Mouse (Mus musculus) right cerebral cortex, postnatal 25 days (tissue): Measurements from ENCODE around the gene Rnaseh1.

Experiments
- DNase-seq: peaks from one replicate; pipeline ENCODE4 v3.0.0; 2022

Gene Rnaseh1

DNA sequence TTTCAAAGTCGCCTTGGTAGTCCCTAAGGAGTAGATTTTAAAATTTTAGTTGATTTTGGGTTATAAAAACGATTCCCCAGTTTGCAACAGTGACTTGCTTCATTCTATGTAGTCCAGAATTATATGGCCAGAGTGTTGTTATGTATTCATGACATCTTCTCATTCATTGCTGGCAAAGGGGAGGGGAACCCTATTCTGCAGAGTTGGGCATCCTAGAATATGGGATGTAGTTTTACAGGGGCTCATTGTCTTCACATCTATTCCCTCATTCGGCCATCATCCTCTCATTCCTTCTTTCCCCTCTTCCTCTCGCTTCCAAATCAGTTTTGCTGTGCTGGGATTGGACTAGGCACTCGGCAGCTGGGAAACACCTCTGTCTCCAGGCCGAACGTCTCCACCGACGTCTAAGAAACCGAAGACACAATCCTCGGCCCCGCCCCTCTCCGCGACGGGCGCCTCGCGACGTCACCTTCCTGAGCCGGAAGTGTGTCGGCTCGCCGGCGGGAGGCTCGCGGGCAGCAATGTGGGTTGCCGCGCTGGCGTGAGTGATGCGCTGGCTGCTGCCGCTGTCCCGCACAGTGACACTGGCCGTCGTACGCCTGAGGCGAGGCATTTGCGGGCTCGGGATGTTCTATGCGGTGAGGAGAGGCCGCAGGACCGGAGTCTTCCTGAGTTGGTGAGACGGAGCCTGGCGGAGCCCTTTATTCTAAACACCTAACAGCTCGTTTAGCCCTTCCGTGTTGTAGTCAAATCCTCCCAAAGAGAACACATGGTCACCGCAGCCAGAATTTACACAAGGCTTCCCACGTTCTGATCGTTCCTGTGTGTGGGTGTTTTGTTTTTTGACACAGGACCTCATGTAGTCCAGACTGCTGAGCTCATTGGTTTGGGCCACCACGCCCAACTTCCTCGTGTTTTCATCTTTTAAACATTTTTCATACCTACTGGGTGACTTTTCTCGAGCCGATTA, at the start of gene Rnaseh1:
TSS of gene Rnaseh1 (plus strand) at position 462 of the 970 bp plus-strand sequence.
- peak; percentile 94 for DNase-seq

- no peak for DNase-seq
Measured at GRCm38 (mm10) chr12:28602259-28602658, 47.1 kb upstream of the Rnaseh1 start.

DNA sequence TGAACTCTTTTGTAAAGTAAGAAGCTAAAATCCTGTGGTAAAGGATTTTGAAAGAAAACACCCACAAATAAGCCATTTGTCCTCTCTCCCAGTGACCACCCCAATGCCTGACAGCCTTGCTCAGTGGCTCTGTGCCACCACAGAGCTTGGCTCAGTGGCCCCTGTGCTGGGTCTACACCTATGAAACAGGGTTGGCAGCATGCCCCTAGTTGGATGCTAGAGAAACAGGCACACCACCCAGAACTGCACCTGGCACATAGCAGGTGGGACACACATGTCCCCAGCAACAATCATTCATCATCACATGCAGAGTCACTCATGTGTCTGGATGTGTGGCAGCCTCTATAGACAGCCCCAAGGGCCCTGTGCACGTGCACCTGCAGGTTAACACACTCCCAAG, 45.9 kb upstream of the Rnaseh1 start:
- no peak for DNase-seq

DNA sequence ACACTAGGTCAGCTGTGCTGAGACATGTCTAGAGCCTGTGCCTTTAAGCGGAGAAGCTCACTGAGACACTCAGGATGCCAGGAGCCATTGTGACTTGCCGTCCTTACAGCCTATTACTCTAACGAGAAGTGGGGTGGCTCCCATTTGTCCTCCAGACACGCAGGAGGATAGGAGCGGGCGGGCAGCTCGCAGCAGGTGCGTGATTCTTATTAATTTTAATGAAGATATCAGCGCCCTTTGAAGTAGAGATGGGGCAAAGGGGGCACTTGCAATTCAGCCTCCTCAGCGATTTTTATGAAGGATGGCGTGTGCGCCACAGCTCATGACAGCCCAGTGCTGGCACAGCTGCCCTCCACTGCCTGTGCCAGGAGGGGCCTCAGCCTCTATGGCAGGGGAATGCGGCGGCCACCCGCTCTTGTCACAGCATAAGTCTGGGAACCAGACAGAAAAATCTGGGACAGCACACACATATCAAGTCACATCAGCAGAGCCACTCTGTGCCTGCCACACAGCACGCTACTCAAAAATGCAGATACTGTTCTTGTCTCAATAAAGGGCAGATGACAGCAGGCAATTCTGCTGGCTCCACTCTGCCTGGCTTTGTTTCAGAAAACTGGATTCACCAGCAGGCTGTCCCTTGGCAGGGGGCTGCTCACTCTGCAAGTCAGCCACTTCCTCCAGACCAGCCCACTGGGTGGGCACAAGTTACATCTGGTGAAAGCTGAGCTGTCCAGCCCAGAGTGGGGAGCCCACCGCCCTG, 41.7 kb upstream of the Rnaseh1 start:
- DNase-seq, result peak; percentile 40

DNA sequence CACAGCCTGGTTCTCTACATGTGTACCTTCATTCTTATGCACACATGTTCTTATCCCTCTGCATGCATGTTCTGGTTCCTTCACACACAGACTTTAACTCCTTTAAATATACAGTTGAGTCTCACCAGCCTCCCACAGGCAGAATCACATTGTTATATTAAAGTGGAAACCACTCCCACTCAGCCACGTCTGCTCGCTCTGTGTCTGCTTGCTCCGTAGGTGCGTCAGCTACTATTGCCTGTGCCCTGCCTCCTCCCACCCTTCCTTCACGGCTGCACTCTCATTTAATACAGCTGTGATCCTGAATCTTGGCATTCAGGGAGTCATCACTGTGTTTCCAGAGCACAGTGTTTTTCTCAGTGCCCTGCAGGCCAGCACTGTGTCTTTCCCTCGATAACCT, 37.0 kb upstream of the Rnaseh1 start:
- peak; percentile 40 for DNase-seq

DNA sequence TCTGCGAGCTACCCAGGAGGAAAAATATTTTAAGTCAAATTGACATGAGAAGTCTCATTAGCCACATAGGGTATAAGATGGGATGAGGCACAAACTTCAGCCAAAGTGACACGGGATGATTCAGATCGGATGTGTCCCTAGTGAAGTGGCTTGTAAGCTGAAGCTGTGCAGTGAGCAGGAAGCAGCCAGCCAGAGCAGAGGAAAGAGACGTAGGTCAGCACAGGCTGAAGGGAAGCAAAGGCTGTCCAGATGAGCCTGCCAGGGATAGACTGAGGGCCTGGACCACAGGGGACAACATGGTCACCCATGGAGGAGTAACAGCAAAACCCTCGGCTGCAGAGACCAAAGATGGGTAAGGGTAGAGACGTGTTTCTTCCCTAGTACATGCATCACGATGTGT, 35.0 kb upstream of the Rnaseh1 start:
- DNase-seq, result no peak

DNA sequence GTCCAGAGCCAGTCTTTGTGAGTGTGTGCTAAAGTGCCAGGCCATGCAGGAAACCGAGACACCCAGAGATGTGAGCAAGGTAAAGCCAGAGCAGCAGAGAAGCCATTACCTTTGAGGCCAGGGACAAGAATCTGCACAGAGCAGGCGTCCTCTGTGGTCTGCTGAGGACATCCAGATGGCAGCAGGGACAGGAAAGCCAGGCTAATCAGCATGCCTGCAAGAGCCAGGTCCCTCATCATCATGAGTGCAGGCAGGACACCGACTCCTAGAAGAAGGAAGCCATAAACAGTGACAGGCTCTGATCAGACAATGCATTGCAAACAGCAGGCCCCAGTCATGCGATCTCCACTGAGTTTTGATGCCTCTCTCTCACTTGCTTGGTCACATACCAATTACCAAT, 32.1 kb upstream of the Rnaseh1 start:
- no peak for DNase-seq

- DNase-seq, result no peak
Measured at GRCm38 (mm10) chr12:28621451-28622166, 27.8 kb upstream of the Rnaseh1 start.

- DNase-seq, result no peak
Measured at GRCm38 (mm10) chr12:28622167-28622532, 27.3 kb upstream of the Rnaseh1 start.

DNA sequence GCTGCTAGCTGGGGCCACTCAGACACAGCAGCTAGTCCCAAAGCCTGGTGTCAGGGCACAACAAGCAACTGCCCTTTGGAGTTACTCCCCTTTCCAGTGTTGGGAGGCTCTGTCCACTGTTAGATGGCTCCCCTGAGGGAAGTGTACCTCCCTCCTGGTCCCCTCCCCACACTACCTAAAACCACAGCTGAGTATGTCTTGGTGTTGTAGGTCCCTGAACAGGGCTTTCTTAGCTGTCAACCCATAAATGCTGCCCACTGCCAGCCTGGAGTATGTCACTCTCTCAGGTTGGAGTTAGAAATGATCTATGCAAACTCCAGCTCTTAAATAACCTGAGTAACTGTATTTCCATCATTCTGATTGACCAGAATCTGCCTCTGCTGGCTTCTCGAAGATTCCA, 26.8 kb upstream of the Rnaseh1 start:
- no peak for DNase-seq

- no peak for DNase-seq
Measured at GRCm38 (mm10) chr12:28623195-28623594, 26.2 kb upstream of the Rnaseh1 start, which contains the start of gene Colec11. Gene Colec11 (minus strand): TSS chr12:28623377.

- no peak for DNase-seq
Measured at GRCm38 (mm10) chr12:28624251-28624650, 25.2 kb upstream of the Rnaseh1 start.

DNA sequence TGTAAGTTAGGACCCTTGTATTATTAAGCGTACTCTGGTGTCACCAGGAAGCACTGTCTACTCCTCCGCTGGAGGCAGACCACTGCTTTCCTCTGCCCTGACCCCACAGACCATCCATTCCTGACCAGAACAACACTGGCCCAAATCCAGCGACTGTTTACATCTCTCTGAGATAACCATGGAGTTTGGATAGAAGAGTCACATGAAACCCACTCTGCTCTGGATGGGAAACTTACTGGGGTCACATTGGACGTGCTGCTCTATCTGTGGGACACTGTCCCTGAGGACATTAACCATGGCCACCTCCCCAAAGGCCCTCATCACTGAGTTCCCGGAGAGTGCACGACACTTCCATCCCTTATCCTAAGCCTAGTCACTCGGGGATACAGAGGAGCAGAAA, 24.0 kb upstream of the Rnaseh1 start:
- DNase-seq, result no peak

DNA sequence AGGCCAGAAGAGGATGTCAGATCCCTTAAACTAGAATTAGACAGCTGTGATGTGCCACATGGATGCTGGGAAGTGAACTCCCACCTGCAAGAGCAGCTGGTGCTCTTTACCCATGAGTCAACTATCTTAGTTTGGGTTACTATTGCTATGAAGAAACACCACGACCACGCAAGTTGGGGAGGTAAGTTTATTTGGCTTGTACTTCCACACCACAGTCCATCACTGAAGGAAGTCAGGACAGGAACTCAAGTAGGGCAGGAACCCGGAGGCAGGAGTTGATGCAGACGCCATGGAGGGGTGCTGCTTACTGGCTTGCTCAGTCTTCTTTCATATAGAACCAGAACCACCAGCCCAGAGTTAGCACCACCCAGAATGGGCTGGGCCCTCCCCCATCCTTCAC, 22.3 kb upstream of the Rnaseh1 start:
- DNase-seq, result no peak

DNA sequence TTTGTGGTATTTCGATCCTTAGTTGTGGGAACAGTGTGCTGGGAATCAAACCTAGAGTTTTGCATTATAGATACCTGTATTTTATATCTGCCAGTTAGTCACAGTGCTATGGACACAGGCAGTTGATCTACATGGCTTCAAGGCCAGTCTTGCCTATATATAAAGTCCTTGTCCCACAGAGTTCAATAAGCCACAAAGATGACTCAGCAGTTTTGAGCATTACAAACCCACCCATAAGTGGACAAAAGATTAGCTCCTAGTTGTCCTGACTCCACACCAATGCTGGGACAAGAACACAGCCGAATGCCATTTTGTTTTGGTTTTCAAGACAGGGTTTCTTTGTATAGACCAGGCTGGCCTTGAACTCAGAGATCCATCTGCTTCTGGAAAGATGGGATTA, 21.0 kb upstream of the Rnaseh1 start:
- DNase-seq, result no peak

DNA sequence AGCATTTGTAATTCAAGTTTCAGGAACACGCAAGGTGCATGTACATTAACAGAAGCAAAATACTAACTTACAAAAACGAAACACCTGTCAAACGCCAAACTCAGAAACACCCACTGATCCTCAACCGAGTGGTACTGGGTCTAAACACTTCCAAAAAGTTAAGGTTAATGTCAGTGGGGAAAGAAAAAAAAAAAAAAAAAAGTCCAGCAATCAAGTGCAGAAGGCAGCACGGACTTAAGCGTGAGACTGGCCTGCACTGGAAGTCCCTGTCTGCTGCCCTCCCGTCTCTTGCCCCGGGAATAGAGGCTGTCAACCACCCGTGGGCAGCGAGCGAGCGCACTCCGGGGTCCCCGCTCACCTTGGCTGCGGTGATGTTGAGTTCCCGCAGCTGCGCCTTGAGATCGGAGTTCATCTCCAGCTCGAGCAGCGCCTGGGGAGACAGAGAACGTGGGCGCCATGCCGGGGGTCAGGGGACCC, 14.3 kb upstream of the Rnaseh1 start:
- DNase-seq, result no peak

GRCm38 (mm10) chr12:28635535-28636476, 13.6 kb upstream of the Rnaseh1 start, which contains the start of gene Rps7:
Gene Rps7 (minus strand): TSS chr12:28635953.
- peak; percentile 92 for DNase-seq

DNA sequence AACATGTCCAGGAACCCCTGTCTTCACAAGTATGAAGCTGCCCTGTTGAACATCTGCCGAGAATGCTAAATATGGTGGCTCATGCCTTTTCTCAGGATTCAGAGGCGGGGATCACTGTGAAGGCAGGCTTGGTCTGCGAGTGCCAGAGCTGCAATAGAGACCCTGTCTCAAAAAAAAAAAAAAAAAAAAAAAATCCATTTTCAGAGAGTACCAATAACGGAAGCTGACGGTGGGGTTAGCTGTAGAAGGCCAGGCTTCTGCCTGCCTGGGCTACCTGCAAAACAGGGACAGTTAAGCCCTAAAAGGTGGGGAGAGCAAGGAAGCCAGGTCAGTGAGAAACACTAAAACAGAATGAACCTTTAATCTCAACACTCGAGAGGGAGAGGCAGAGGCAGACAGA, 12.9 kb upstream of the Rnaseh1 start:
- DNase-seq, result no peak

DNA sequence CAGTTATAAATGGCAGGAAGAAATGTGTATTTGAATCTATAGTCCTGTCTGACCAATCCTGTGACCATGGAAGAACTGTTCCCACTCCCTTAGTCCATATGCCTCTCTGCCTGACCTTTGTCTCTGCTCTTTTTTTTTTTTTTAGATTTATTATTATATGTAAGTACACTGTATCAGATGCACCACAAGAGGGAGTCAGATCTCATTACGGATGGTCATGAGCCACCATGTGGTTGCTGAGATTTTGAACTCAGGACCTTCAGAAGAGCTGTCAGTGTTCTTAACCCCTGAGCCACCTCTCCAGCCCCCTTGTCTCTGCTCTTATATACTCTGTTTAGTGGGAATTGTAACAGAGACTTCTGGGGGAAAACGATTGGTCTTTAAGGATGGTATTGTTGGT, 10.6 kb upstream of the Rnaseh1 start:
- no peak for DNase-seq

DNA sequence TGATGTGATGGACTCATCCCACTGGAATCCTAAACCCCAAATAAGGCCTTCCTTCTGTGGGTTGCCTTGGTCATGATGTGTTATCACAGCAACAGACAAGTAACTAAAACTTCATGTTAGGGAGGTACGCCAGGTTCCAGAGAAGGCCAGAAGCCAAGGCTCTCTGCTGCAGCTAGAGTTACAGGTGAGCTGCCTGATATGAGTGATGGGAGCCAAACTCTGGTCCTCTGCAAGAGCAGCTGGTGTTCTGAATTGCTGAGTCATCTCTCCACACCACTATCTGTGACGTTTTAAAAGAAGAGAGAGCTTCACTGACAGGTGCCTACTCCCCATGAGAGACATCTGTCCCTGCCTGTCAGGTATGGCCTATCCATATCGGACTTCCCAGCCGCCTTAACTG, 13.2 kb downstream of the Rnaseh1 start:
- no peak for DNase-seq

DNA sequence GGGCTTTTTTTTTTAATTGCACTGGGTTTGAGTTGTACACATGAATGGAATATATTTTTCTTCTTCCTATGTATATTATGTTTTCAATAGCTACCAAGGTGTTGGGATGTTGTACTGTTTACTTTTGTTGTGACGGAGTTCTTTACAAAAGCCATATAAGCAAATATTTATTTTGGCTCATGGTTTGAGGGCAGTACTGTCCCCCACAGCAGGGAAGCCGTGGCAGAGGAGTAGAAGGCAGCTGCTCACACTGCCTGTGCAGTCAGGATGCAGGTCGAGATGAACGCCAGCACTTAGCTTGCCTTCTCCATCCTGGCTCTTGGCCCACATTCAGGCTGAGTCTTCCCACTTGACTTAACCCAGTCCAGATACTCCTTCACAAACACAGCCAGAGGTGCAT, 17.3 kb downstream of the Rnaseh1 start:
- no peak for DNase-seq

DNA sequence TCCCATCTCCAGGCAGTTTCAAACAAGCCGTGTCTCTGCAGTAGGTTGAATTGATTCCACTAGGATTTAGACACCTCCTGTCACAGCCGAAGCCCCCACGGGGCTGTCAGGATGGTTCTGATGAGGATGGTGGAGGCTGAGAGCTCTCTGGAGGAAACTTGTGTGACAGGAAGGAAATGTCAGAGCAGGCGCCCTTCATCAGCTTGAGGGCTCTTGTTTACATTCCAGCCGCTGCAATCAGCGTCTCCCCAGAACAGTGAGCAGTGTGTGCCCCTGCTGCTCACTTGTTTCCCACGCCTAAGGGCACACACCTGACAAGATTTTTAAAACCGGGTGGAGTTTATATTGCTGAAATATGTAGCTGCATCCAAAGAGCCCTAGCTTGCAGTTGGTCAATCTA, 17.9 kb downstream of the Rnaseh1 start:
- no peak for DNase-seq
